ENCODE assay signal across 8 mouse cellular contexts in the genomic region with DNA sequence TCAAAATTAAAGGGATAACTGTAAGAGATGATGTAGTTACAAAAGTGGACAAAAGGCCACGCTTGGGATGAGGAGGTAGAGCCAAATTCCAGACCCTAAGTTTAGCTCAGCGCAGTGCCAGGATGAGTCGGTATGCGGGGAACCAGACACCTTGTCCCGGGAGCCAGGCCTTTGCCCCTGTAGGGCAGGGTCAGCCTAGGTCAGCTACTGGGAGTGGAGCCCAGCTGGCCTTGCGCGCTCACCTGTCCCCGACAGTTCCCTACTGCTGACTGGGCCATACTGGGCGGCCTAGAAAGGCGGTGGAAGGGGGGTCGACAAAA. TPM values are rescaled to one million over a fixed set of nuclear protein-coding genes. Genes with fewer than 3 reads are reported as not detected.
DNase-seq lines count a peak whose midpoint lies in the region; ATAC-seq and TF ChIP-seq lines count a peak whose summit lies in the region.

No protein-coding gene starts in this region.

- H3K9me3 ChIP-seq in forebrain, embryonic 16.5 days (ENCODE audit: control insufficient read depth, low read length), result no peaks in the 10 kb centered on the region
- no peaks in the 10 kb centered on the region for H3K9me3 ChIP-seq in kidney, embryonic 16.5 days (ENCODE audit: low read length)

- H3K4me3 ChIP-seq in left cerebral cortex, adult 2 months, result peak overlapping the region; percentile 64
- H3K4me3 ChIP-seq in forebrain, embryonic 16.5 days (replicated peaks; ENCODE audit: low read length), result peak overlapping the region; percentile 81
- peak overlapping the region; percentile 83 for H3K4me3 ChIP-seq in kidney, embryonic 16.5 days (ENCODE audit: low read length)
- H3K4me3 ChIP-seq in myocyte, result peak overlapping the region; percentile 41

- H3K36me3 ChIP-seq in forebrain, embryonic 16.5 days (ENCODE audit: control insufficient read depth, insufficient read depth), result no peaks in the 10 kb centered on the region
- no peaks in the 10 kb centered on the region for H3K36me3 ChIP-seq in kidney, embryonic 16.5 days (ENCODE audit: insufficient read depth, low read length)
- H3K36me3 ChIP-seq in myocyte (ENCODE audit: control insufficient read depth, insufficient read depth), result no peaks in the 10 kb centered on the region

- peak overlapping the region; percentile 74; the same call in 1 of the 2 replicates for H3K27ac ChIP-seq in left cerebral cortex, adult 2 months
- H3K27ac ChIP-seq in forebrain, embryonic 16.5 days (ENCODE audit: low read length), result no peak overlapping the region
- H3K27ac ChIP-seq in kidney, embryonic 16.5 days (ENCODE audit: low read length), result no peak overlapping the region

- peak overlapping the region; percentile 55 for H3ac ChIP-seq in myocyte (ENCODE audit: control insufficient read depth, insufficient read length)

- no peaks in the 10 kb centered on the region for H3K27me3 ChIP-seq in forebrain, embryonic 16.5 days (replicated peaks; ENCODE audit: control insufficient read depth, insufficient read depth, low read length)
- H3K27me3 ChIP-seq in kidney, embryonic 16.5 days (ENCODE audit: insufficient read depth, low read length), result 0 out of 2 replicates have a peak, but pooled peaks cover 3% of the 10 kb centered on the region
- no peaks in the 10 kb centered on the region for H3K27me3 ChIP-seq in myocyte (ENCODE audit: control insufficient read depth, insufficient read depth, insufficient read length)

- DNase-seq in left cerebral cortex, adult 2 months (ENCODE audit: extremely low spot score in 1 of 2, low spot score in 2 of 2), result no peak
- no peak for DNase-seq in left cerebral cortex, postnatal 25 days (ENCODE audit: low spot score in 2 of 2)
- no peak for DNase-seq in layer of hippocampus, adult 11-12 months (ENCODE audit: low spot score)
- no peak for DNase-seq in cerebellum, postnatal 14 days
- DNase-seq in thymus, postnatal 4 days, result no peak

- peak overlapping the region; percentile 65 for H3K9ac ChIP-seq in forebrain, embryonic 16.5 days (replicated peaks; ENCODE audit: low read depth, low read length)
- H3K9ac ChIP-seq in kidney, embryonic 16.5 days (replicated peaks; ENCODE audit: low read length), result peak overlapping the region; percentile 76

- WGBS in forebrain, embryonic 16.5 days, result 9% methylated on average over 11 of the region's 11 CpGs
- WGBS in kidney, embryonic 16.5 days, result 8% methylated on average over 11 of the region's 11 CpGs

- no peaks in the 10 kb centered on the region for H3K79me2 ChIP-seq in myocyte (ENCODE audit: control insufficient read depth, insufficient read depth)

- peaks cover 10% of the 10 kb centered on the region for H3K4me1 ChIP-seq in forebrain, embryonic 16.5 days (replicated peaks; ENCODE audit: control insufficient read depth, insufficient read depth, low read length)
- peaks cover 15% of the 10 kb centered on the region for H3K4me1 ChIP-seq in kidney, embryonic 16.5 days (ENCODE audit: insufficient read depth, low read length)

- intact Hi-C loops in left cerebral cortex, adult 2 months (cut with DNase I), result loop anchor here (10.0 kb wide), 1 partner anchor 878 kb away; the partner anchor contains the start of gene Cnot6
- intact Hi-C loops in left cerebral cortex, postnatal 25 days (cut with DNase I), result no loop called here

- no peak for TF ChIP-seq CTCF in left cerebral cortex, adult 2 months (IDR thresholded peaks at IDR 0.05)

- H3K4me2 ChIP-seq in forebrain, embryonic 16.5 days (ENCODE audit: low read length), result peak overlapping the region; percentile 83
- peak overlapping the region; percentile 72 for H3K4me2 ChIP-seq in kidney, embryonic 16.5 days (replicated peaks; ENCODE audit: low read depth, low read length)
- peak overlapping the region; percentile 66 for H3K4me2 ChIP-seq in myocyte (ENCODE audit: low read depth)

- TF ChIP-seq POLR2A in myocyte (IDR thresholded peaks at IDR 0.05; ENCODE audit: insufficient read length, low read depth), result no peak

- no peak for ATAC-seq in forebrain, embryonic 16.5 days
- peak; percentile 5 for ATAC-seq in kidney, embryonic 16.5 days (ENCODE audit: low FRiP score, low TSS enrichment)

TF ChIP-seq in myocyte, 11 proteins besides CTCF, POLR2A, EP300 and RAD21:
- no peak for TF ChIP-seq SRF (IDR thresholded peaks at IDR 0.05; ENCODE audit: control insufficient read depth, insufficient read length, low read depth)

RNA-seq across cellular contexts. Expression of gene Gm12184, which starts 10.5 kb away (rescaled TPM):
- total RNA-seq in left cerebral cortex, adult 2 months (2021), result 1 to 10 TPM; 1.1 to 2.6 TPM
- 1 to 10 TPM in 1 of 2 experiments, under 1 TPM in 1; 0.99 to 1.5 TPM for total RNA-seq in left cerebral cortex, postnatal 25 days (2021)
- 2.8 and 3.9 TPM in 2 replicates for polyA plus RNA-seq in forebrain, embryonic 16.5 days (2015; fragmentation: Nextera tagmentation; extraction: Ambion mirVana)
- polyA plus RNA-seq in kidney, embryonic 16.5 days (2015; fragmentation: Nextera tagmentation; extraction: Ambion mirVana), result 0.86 and 1.2 TPM in 2 replicates
- polyA plus RNA-seq in myocyte (2012; fragmentation: generic; extraction: Trizol), result 13.2 TPM

RNA-seq across cellular contexts. Expression of gene Trim7, which starts 11.0 kb away (rescaled TPM):
- total RNA-seq in left cerebral cortex, adult 2 months (2021), result 1 to 10 TPM; 2.4 to 3.3 TPM
- 1 to 10 TPM; 1.4 to 2.2 TPM for total RNA-seq in left cerebral cortex, postnatal 25 days (2021)
- 1.4 and 2.0 TPM in 2 replicates for polyA plus RNA-seq in forebrain, embryonic 16.5 days (2015; fragmentation: Nextera tagmentation; extraction: Ambion mirVana)
- 4.4 and 4.8 TPM in 2 replicates for polyA plus RNA-seq in kidney, embryonic 16.5 days (2015; fragmentation: Nextera tagmentation; extraction: Ambion mirVana)
- 5.4 TPM for polyA plus RNA-seq in myocyte (2012; fragmentation: generic; extraction: Trizol)

RNA-seq across cellular contexts. Expression of gene Trim41, which starts 19.8 kb away (rescaled TPM):
- total RNA-seq in left cerebral cortex, adult 2 months (2021), result 10 to 100 TPM; 61.7 to 67.7 TPM
- 10 to 100 TPM; 62.6 to 67.1 TPM for total RNA-seq in left cerebral cortex, postnatal 25 days (2021)
- polyA plus RNA-seq in forebrain, embryonic 16.5 days (2015; fragmentation: Nextera tagmentation; extraction: Ambion mirVana), result 7.2 and 7.6 TPM in 2 replicates
- polyA plus RNA-seq in kidney, embryonic 16.5 days (2015; fragmentation: Nextera tagmentation; extraction: Ambion mirVana), result 7.1 and 7.2 TPM in 2 replicates
- polyA plus RNA-seq in myocyte (2012; fragmentation: generic; extraction: Trizol), result 31.3 TPM

RNA-seq across cellular contexts. Expression of gene Irgm1, which starts 34.5 kb away (rescaled TPM):
- 1 to 10 TPM; 5.5 to 5.6 TPM for total RNA-seq in left cerebral cortex, adult 2 months (2021)
- 1 to 10 TPM; 4.6 to 5.0 TPM for total RNA-seq in left cerebral cortex, postnatal 25 days (2021)
- 1.6 TPM in 2 replicates for polyA plus RNA-seq in forebrain, embryonic 16.5 days (2015; fragmentation: Nextera tagmentation; extraction: Ambion mirVana)
- polyA plus RNA-seq in kidney, embryonic 16.5 days (2015; fragmentation: Nextera tagmentation; extraction: Ambion mirVana), result 17.0 and 18.3 TPM in 2 replicates
- 6.9 TPM for polyA plus RNA-seq in myocyte (2012; fragmentation: generic; extraction: Trizol)

RNA-seq across cellular contexts. Expression of gene Rack1, which starts 36.8 kb away (rescaled TPM):
- total RNA-seq in left cerebral cortex, adult 2 months (2021), result 100 to 1,000 TPM; 218 to 220 TPM
- 100 to 1,000 TPM; 223 to 235 TPM for total RNA-seq in left cerebral cortex, postnatal 25 days (2021)
- 451 and 473 TPM in 2 replicates for polyA plus RNA-seq in forebrain, embryonic 16.5 days (2015; fragmentation: Nextera tagmentation; extraction: Ambion mirVana)
- 712 and 779 TPM in 2 replicates for polyA plus RNA-seq in kidney, embryonic 16.5 days (2015; fragmentation: Nextera tagmentation; extraction: Ambion mirVana)
- polyA plus RNA-seq in myocyte (2012; fragmentation: generic; extraction: Trizol), result 2,993 TPM
